Mouse (Mus musculus) G1E (cell line): Measurements from ENCODE around the gene Col2a1. TPM values are rescaled to one million over a fixed set of nuclear protein-coding genes. Genes with fewer than 3 reads are reported as not detected.

Experiments used
- ATAC-seq: 2 replicates; pipeline ENCODE4 v1.8.0; 2016; ENCODE audit warnings: mild to moderate bottlenecking; ENCODE audit not compliant: insufficient number of reproducible peaks, poor library complexity, low FRiP score, severe bottlenecking; ENCODE audit errors: extremely low read depth
- DNase-seq: peaks from one replicate; pipeline ENCODE4 v3.0.0; 2012; ENCODE audit warnings: low spot score
- H3K27me3 ChIP-seq: 2 replicates; pipeline ENCODE4 v1.6.1; 2012; ENCODE audit warnings: mild to moderate bottlenecking, low read length, inconsistent platforms; ENCODE audit not compliant: insufficient read depth
- H3K36me3 ChIP-seq: replicated peaks from 2 replicates; pipeline ENCODE3; 2012; ENCODE audit warnings: mild to moderate bottlenecking, inconsistent platforms
- H3K4me1 ChIP-seq: 2 replicates; pipeline ENCODE4 v1.6.1; 2012; ENCODE audit warnings: low read depth, low read length, inconsistent platforms, mixed read lengths; ENCODE audit not compliant: insufficient read depth
- H3K4me3 ChIP-seq: 2 replicates; pipeline ENCODE4 v1.5.1; 2012; ENCODE audit warnings: low read depth, mild to moderate bottlenecking, inconsistent platforms, low read length, moderate library complexity, mixed read lengths
- H3K9me3 ChIP-seq: replicated peaks from 2 replicates; pipeline ENCODE4 v1.6.1; 2012; ENCODE audit warnings: inconsistent platforms
- CTCF ChIP-seq: IDR thresholded peaks from 2 replicates; pipeline ENCODE4 v1.5.1; 2012; ENCODE audit warnings: low read depth, low read length, inconsistent platforms, mixed read lengths
- GATA1 ChIP-seq: IDR thresholded peaks from 2 replicates; pipeline ENCODE4 v1.6.1; 2012; ENCODE audit warnings: borderline replicate concordance, low read length, inconsistent platforms, mixed read lengths
- GATA2 ChIP-seq: IDR thresholded peaks from 2 replicates; pipeline ENCODE4 v1.6.1; 2012; ENCODE audit warnings: low read depth, low read length, inconsistent platforms, borderline replicate concordance
- POLR2AphosphoS5 ChIP-seq: IDR thresholded peaks from 2 replicates; pipeline ENCODE4 v1.6.1; 2012; ENCODE audit warnings: low read depth, low read length, inconsistent platforms; ENCODE audit not compliant: insufficient replicate concordance
- TAL1 ChIP-seq: conservative IDR thresholded peaks from 2 replicates; pipeline ENCODE4 v1.6.1; 2012; ENCODE audit warnings: low read depth, low read length, inconsistent platforms, mixed read lengths
- polyA plus RNA-seq: library from polyadenylated mRNA; stranded (reverse); fragments of >175 nt; gene quantifications from 2 replicates; pipeline ENCODE4 v1.2.3, GENCODE M21; 2012
- total RNA-seq, 2 experiments: library from RNA; stranded (forward) in 1 of 2; stranded (reverse) in 1 of 2; fragments of 200-1000 nt in 1 of 2; fragments of >200 nt in 1 of 2; fragmentation: Nextera tagmentation in 1 of 2; gene quantifications; 2 replicates each; pipeline ENCODE4 v1.2.3; 2014 to 2017

The Col2a1 gene
- total and polyA plus RNA-seq, 3 experiments = 0.11 TPM; not detected in 2

GRCm38 (mm10) chr15:98025611-98026010, 21.1 kb upstream of the Col2a1 start:
- DNase-seq (no peak), ATAC-seq (no peak)
- H3K27me3 ChIP-seq = peaks cover 66% of the 10 kb centered on the region
- TF ChIP-seq TAL1 = no peak
- TF ChIP-seq GATA1 = no peak
- no peak for TF ChIP-seq POLR2AphosphoS5
- TF ChIP-seq CTCF = no peak
- no peaks in the 10 kb centered on the region for H3K36me3 ChIP-seq
- no peak overlapping the region for H3K4me3 ChIP-seq
- H3K4me1 ChIP-seq = no peaks in the 10 kb centered on the region
- H3K9me3 ChIP-seq = no peaks in the 10 kb centered on the region

GRCm38 (mm10) chr15:98023137-98023536, 18.6 kb upstream of the Col2a1 start:
- H3K4me3 ChIP-seq = no peak overlapping the region
- H3K36me3 ChIP-seq = no peaks in the 10 kb centered on the region
- no peak for ATAC-seq
- no peaks in the 10 kb centered on the region for H3K4me1 ChIP-seq
- TF ChIP-seq GATA1 (no peak), GATA2 (no peak), TAL1 (no peak), CTCF (no peak), POLR2AphosphoS5 (no peak)
- no peak for DNase-seq
- H3K27me3 ChIP-seq = peaks cover 46% of the 10 kb centered on the region
- no peaks in the 10 kb centered on the region for H3K9me3 ChIP-seq

- Histone ChIP-seq H3K4me1 (no peaks in the 10 kb centered on the region; the same call in 1 of the 2 replicates), H3K27me3 (peaks cover 33% of the 10 kb centered on the region), H3K4me3 (no peak overlapping the region), H3K36me3 (no peaks in the 10 kb centered on the region), H3K9me3 (no peaks in the 10 kb centered on the region)
- no peak for ATAC-seq
- TF ChIP-seq CTCF = no peak
- no peak for TF ChIP-seq TAL1
- TF ChIP-seq POLR2AphosphoS5 = no peak
- no peak for TF ChIP-seq GATA1
- TF ChIP-seq GATA2 = no peak
- no peak for DNase-seq
Observed at GRCm38 (mm10) chr15:98021886-98022285, 17.4 kb upstream of the Col2a1 start.

- no peaks in the 10 kb centered on the region for H3K36me3 ChIP-seq
- DNase-seq (no peak), ATAC-seq (no peak)
- H3K9me3 ChIP-seq = no peaks in the 10 kb centered on the region
- peaks cover 11% of the 10 kb centered on the region for H3K27me3 ChIP-seq
- H3K4me1 ChIP-seq = no peaks in the 10 kb centered on the region; the same call in 1 of the 2 replicates
- no peak overlapping the region for H3K4me3 ChIP-seq
- TF ChIP-seq POLR2AphosphoS5 (no peak), GATA2 (no peak), CTCF (no peak), GATA1 (no peak), TAL1 (no peak)
Observed at GRCm38 (mm10) chr15:98019047-98019446, 14.6 kb upstream of the Col2a1 start.

- ATAC-seq = no peak
- TF ChIP-seq GATA2 = no peak
- no peak for TF ChIP-seq POLR2AphosphoS5
- TF ChIP-seq CTCF = no peak
- TF ChIP-seq TAL1 = no peak
- no peak for TF ChIP-seq GATA1
- Histone ChIP-seq H3K9me3 (no peaks in the 10 kb centered on the region), H3K4me1 (no peaks in the 10 kb centered on the region; the same call in 1 of the 2 replicates), H3K27me3 (peaks cover 7% of the 10 kb centered on the region), H3K36me3 (no peaks in the 10 kb centered on the region), H3K4me3 (no peak overlapping the region)
- DNase-seq = no peak
Observed at GRCm38 (mm10) chr15:98017925-98018324, 13.4 kb upstream of the Col2a1 start.

- H3K27me3 ChIP-seq = peaks cover 32% of the 10 kb centered on the region
- H3K4me3 ChIP-seq = no peak overlapping the region
- H3K4me1 ChIP-seq = no peaks in the 10 kb centered on the region; the same call in 1 of the 2 replicates
- TF ChIP-seq POLR2AphosphoS5 (no peak), CTCF (no peak), GATA1 (no peak), TAL1 (no peak), GATA2 (no peak)
- no peak for DNase-seq
- no peak for ATAC-seq
- H3K36me3 ChIP-seq = no peaks in the 10 kb centered on the region
- H3K9me3 ChIP-seq = no peaks in the 10 kb centered on the region
Observed at GRCm38 (mm10) chr15:98012810-98013209, 8.3 kb upstream of the Col2a1 start.

- DNase-seq (no peak), ATAC-seq (no peak)
- H3K27me3 ChIP-seq = peaks cover 60% of the 10 kb centered on the region
Observed at GRCm38 (mm10) chr15:98005181-98005580, 686 bp upstream of the Col2a1 start.

More at GRCm38 (mm10) chr15:98005181-98005580, 686 bp upstream of the Col2a1 start:
- TF ChIP-seq CTCF (no peak), POLR2AphosphoS5 (no peak), GATA2 (no peak), TAL1 (no peak), GATA1 (no peak)
- H3K4me1 ChIP-seq = no peaks in the 10 kb centered on the region
- H3K9me3 ChIP-seq = no peaks in the 10 kb centered on the region
- H3K36me3 ChIP-seq = no peaks in the 10 kb centered on the region
- no peak overlapping the region for H3K4me3 ChIP-seq
